Mouse (Mus musculus) bone marrow macrophage, adult 2 months (primary cell): ENCODE measurements at regions not wholly inside any gene's neighbourhood (a gene's known extent, or its start where the extent isn't known, plus 50 kb on each side); places are given as distances from the start of the nearest gene placed in this dataset.

ENCODE experiments used
- CTCF ChIP-seq: IDR thresholded peaks from 2 replicates; pipeline ENCODE4 v1.5.1; 2012; ENCODE audit warnings: low read depth, mild to moderate bottlenecking, low read length, moderate library complexity
- POLR2A ChIP-seq: IDR thresholded peaks from 2 replicates; pipeline ENCODE4 v1.6.1; 2012; ENCODE audit warnings: mild to moderate bottlenecking, low read depth, low read length, borderline replicate concordance

DNA sequence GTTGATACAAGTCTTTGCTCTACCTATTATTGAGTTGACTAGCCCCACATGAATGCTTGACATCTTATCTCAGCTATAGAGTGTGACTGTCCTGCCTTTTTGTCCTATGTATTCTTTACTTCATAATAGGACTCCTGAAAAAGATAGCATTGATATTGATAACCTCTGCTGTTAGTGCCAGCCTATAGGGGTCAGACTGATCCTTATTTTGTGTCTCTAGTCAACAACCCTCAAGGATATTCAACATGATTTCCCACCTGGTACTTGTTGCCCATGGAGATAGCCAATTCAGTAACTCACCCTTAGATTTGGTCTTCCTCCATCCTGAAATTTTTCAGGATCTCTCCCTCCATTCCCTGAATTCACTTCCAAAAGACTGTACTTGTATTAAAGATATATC is 52.6 kb upstream of the Ift57 start:
- TF ChIP-seq POLR2A: no peak
- no peak for TF ChIP-seq CTCF
